Comparison of ENCODE assay signal across 11 mouse cellular contexts in genomic region chr4:131996985-131997384, GRCm38 (mm10).
DNase-seq lines count a peak whose midpoint lies in the region; ATAC-seq and TF ChIP-seq lines count a peak whose summit lies in the region.
"Had no signal": no experiment of that assay in that cellular context is flagged by ENCODE, and none has a peak within 500 bp of the region (broad histone marks: within the 10 kb centered on the region; RNA-seq: fewer than 3 reads in every experiment).

No protein-coding gene starts in this region.

- no peak for ATAC-seq in forebrain, postnatal 0 days

- peaks cover 9% of the 10 kb centered on the region; the same call in 1 of the 2 replicates for H3K36me3 ChIP-seq in forebrain, postnatal 0 days (ENCODE audit: insufficient read depth)
- H3K36me3 ChIP-seq in forebrain, embryonic 10.5 days (replicated peaks) = peaks cover 72% of the 10 kb centered on the region

- no peak overlapping the region for H3K9ac ChIP-seq in forebrain, postnatal 0 days
- H3K9ac ChIP-seq: embryonic facial prominence, embryonic 15.5 days had no signal

- no peak overlapping the region for H3K4me2 ChIP-seq in forebrain, postnatal 0 days (ENCODE audit: low read depth)
- H3K4me2 ChIP-seq: embryonic facial prominence, embryonic 15.5 days had no signal

- intact Hi-C loops in left cerebral cortex, postnatal 14 days (cut with DNase I) = no loop called here

- H3K27ac ChIP-seq in forebrain, postnatal 0 days (ENCODE audit: low read depth, low read length) = no peak overlapping the region
- no peak overlapping the region for H3K27ac ChIP-seq in forebrain, embryonic 10.5 days
- H3K27ac ChIP-seq in layer of hippocampus, adult 2 months = peak overlapping the region; percentile 5; the same call in 1 of the 2 replicates
- H3K27ac ChIP-seq: embryonic facial prominence, embryonic 15.5 days had no signal

- peak; percentile 45 for TF ChIP-seq CTCF in forebrain, postnatal 0 days (IDR thresholded peaks at IDR 0.05; ENCODE audit: low read depth)
- peak; percentile 68 for TF ChIP-seq CTCF in layer of hippocampus, adult 2 months (conservative IDR thresholded peaks at IDR 0.05)

- 42% methylated on average over 5 of the region's 5 CpGs for WGBS in forebrain, postnatal 0 days
- 37% methylated on average over 5 of the region's 5 CpGs for WGBS in forebrain, embryonic 10.5 days

- H3K4me1 ChIP-seq in forebrain, postnatal 0 days (ENCODE audit: insufficient read depth) = no peaks in the 10 kb centered on the region
- H3K4me1 ChIP-seq in forebrain, embryonic 10.5 days = no peaks in the 10 kb centered on the region
- H3K4me1 ChIP-seq: embryonic facial prominence, embryonic 15.5 days had no signal

- H3K27me3 ChIP-seq in forebrain, postnatal 0 days (ENCODE audit: insufficient read depth, low read length) = no peaks in the 10 kb centered on the region
- no peaks in the 10 kb centered on the region for H3K27me3 ChIP-seq in forebrain, embryonic 10.5 days (ENCODE audit: poor library complexity, severe bottlenecking)
- H3K27me3 ChIP-seq: embryonic facial prominence, embryonic 15.5 days had no signal

- no peak overlapping the region for H3K4me3 ChIP-seq in forebrain, postnatal 0 days (ENCODE audit: low read depth, low read length)
- H3K4me3 ChIP-seq in forebrain, embryonic 10.5 days = no peak overlapping the region
- no peak overlapping the region for H3K4me3 ChIP-seq in layer of hippocampus, adult 2 months
- H3K4me3 ChIP-seq: embryonic facial prominence, embryonic 15.5 days had no signal

- H3K9me3 ChIP-seq in forebrain, postnatal 0 days (ENCODE audit: low read length) = no peaks in the 10 kb centered on the region
- no peaks in the 10 kb centered on the region for H3K9me3 ChIP-seq in forebrain, embryonic 10.5 days
- H3K9me3 ChIP-seq: embryonic facial prominence, embryonic 15.5 days; G1E had no signal

- no peak for DNase-seq in forebrain, postnatal 0 days
- DNase-seq in forebrain, embryonic 10.5 days (ENCODE audit: extremely low spot score, low spot score) = no peak
- DNase-seq in layer of hippocampus, adult 2 months (ENCODE audit: low spot score in 2 of 2) = no peak
- DNase-seq in layer of hippocampus, adult 9-10 months (ENCODE audit: low spot score) = no peak
- DNase-seq in thymus, postnatal 0 days (ENCODE audit: low spot score) = peak; percentile 4
- no peak for DNase-seq in thymus, postnatal 25 days
- DNase-seq in left cerebral cortex, postnatal 14 days (ENCODE audit: low spot score in 2 of 2) = no peak
- DNase-seq: gastrocnemius, postnatal 14 days; kidney, adult 18-20 months had no signal
